Mouse (Mus musculus) thymus, postnatal 14 days (tissue): ENCODE measurements around the gene Cplx2.
A peak's percentile ranks its signal among the peaks of the same experiment; 100 is the strongest.

Experiments used
- DNase-seq: peaks from one replicate; pipeline ENCODE4 v3.0.0; 2021

Cplx2 gene

GRCm38 (mm10) chr13:54371049-54371386 is at the start of gene Cplx2:
Gene Cplx2 (plus strand): TSS chr13:54371349.
- no peak for DNase-seq

- peak; percentile 62 for DNase-seq
Observed at GRCm38 (mm10) chr13:54322396-54323306, 48.5 kb upstream of the Cplx2 start.

GRCm38 (mm10) chr13:54323307-54324165 is 47.6 kb upstream of the Cplx2 start:
- DNase-seq, result no peak

- no peak for DNase-seq
Observed at GRCm38 (mm10) chr13:54324178-54324577, 47.0 kb upstream of the Cplx2 start.

- DNase-seq, result no peak
Observed at GRCm38 (mm10) chr13:54325814-54326213, 45.3 kb upstream of the Cplx2 start.

DNA sequence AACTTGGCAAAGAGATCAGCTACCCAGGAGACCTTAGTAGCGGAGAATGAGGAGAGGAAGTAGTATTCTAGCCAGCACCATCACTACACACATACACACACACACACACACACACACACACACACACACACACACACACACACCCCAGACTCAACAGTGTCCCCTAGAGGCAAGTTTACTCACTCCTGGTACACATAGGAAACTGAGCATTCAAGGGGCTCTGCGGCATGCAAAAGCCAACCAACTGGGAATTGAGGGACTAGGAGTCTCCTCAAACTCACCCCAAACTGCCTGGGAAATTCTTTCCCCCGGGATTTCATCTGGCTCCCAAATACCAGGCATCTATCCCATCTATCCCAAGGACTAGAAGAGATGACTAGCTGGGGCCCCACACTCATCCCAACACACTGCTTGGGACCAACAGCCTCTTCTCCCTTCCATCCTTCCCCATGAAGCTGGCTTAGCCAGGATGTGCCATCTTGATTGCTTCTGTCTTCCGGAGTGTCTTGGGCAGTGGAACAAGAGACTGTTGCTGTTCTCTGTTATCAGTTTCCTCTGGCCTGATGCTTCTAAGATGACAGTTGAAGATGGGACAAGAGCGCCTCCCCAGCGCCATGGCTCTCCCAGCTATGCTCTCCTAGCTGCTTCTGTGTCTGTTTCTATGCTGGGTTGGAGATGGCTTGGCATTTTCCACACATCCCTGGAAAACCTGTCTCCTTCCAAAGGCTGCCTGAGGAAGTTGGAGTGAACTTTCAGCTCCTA is 44.3 kb upstream of the Cplx2 start:
- DNase-seq, result no peak

GRCm38 (mm10) chr13:54328029-54328428 is 43.1 kb upstream of the Cplx2 start:
- no peak for DNase-seq

DNA sequence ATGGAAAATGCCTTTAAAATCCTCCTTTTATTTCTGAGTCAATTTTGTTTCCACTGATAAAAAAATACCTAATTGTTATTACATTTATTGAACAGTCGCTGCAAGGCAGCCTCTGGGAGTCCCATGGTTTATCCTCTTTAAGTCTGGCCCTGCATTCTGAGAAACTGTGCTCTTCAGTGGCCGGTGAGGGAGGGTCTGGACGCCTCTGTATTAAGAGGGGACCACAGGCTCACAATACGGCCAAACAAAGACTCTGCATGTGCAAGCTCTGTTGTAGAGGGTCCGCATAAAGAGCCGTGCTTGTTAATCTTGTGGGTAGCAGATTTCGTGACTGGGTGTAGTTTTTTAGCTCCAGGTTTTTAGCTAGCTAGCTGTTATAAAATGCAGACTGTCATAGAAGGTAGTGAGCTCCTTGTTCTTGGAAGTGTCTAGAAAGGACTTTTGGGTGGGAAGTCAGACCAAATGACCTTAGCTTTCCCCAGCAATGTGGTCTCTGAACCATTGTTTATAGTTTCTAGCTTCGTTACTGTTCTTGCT is 42.1 kb upstream of the Cplx2 start:
- DNase-seq, result no peak

DNA sequence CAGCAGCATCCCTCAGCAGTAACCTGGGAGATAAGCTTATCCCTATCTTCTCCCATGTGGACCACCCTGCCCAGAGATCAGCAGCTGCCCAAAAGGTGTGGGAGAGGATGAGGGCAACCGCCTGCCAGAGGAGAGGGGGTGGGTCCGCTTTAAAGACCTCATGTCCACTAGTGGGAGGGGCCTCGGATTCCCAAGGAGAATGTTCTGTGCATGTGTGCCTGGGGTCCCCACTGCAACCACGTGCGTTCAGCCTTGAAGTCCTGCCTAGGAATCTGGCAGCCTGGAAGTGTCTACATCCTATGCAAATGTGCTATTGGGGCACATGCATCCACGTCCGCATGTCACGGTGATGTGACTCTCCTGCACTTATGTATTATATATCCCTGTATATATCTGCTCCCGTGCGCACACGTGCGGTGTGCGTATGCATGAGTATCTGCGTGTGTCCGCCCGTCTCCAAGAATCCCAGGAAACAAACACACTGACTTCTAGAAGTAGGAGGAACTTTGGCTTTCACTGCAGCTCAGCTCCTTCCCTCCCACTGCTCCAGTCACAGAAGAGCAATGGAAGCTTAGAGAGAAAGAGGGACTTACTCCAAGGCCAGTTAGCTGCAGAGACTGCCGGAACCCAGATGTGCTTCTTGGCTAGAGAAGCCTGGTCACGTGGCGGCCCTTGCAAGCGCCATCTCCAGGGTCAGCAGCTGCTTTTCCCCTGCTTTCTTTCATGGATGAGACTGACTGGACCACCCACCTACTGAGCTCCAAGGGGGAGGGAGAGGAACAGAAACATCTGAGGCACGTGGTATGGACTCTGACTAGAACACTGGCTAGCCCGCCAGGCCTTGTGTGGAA is 39.1 kb upstream of the Cplx2 start:
- no peak for DNase-seq

- no peak for DNase-seq
Observed at GRCm38 (mm10) chr13:54332921-54333477, 38.1 kb upstream of the Cplx2 start.

DNA sequence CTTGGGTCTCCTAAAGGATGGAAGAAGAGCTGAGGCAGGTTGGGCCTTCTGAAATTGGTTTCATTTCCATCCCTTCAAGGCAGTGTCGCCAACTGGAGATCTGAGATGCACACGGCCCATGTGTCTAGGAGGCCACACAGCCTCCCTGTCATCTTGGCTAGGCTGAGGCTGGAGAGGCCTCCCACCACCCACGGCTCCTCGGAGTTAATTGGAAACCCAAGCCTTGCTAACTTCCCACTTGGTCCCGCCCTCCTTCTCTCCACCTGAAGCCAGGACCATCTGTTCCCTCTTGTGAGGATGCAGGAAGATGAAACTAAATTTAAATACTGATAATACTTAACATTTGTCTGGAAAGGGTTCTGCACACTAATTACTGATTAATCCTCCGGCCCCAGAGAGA is 34.1 kb upstream of the Cplx2 start:
- DNase-seq, result no peak

DNA sequence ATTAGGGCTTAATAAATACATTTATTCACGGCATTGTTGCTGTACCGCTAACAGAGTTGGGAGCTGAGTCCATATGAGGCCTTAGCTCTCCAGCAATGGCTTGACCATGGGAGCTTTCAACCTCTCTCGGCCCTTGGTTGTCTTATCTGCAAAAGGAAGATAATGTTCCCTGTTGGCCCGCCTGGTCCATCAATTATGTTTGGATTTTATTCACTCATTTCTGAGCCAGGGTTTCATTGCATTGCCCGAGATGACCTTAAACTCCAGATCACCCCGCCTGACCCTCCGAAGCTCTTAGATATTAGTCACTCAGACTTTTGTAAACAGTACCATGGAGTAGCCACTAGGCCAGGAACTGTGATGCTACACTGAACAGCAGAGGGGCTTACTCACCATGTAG is 33.6 kb upstream of the Cplx2 start:
- no peak for DNase-seq

GRCm38 (mm10) chr13:54338815-54339214 is 32.3 kb upstream of the Cplx2 start:
- no peak for DNase-seq

- DNase-seq, result no peak
Observed at GRCm38 (mm10) chr13:54345885-54346647, 25.1 kb upstream of the Cplx2 start.

- no peak for DNase-seq
Observed at GRCm38 (mm10) chr13:54348011-54348410, 23.1 kb upstream of the Cplx2 start.

GRCm38 (mm10) chr13:54349126-54349759 is 21.9 kb upstream of the Cplx2 start:
- no peak for DNase-seq

DNA sequence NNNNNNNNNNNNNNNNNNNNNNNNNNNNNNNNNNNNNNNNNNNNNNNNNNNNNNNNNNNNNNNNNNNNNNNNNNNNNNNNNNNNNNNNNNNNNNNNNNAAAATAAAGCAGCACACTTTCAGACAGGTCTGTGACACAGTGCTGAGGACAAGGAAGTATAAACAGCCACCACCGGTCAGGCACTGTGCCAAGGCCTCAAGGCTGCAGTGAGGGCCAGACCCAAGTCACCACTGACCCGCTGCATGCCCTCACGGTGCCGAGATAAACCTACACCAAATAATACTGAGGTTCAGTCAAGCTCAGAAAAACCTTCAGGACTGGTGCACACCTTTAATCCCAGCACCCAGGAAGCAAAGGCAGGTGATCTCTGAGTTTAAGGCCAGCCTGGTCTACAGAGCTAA is 13.7 kb upstream of the Cplx2 start:
- no peak for DNase-seq

DNA sequence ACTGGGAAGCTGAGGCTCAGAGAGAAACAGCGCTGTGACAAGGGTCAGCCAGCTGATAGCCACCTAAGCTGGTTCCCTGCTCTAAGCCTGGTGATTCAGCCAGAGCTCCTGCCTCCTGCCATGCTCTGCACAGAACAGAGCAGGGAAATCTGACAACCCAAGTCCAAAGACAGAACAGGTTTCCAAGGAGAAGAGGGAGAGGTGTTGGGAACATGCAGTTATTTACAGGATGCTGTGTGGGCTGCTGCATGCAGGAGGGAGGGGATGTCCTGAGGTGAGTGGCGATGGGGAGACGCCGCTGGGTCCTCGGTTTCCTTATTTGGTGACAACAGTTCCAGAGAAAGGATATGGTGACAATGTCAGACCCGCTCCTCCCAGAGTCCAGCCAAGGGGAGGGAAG is 12.0 kb upstream of the Cplx2 start:
- DNase-seq, result no peak

DNA sequence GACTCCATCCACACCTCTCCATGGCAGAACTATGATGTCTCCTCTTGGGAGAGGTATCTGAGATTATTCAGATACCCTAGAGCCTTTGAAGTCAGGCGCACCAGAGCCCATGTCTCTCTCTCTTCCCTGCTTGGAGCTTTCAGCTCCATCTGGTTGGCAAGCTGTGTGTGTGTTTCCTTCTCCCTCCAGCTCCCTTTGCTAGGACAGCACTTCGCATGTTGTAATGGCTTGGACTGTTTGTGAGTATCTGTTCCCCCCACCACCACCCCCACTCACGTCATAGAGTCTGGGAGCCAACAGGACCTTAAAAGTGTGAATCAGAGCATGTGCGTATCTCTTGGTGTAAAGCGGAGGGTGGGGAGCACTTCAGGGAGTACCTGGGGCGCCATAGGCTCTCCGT is 6.5 kb upstream of the Cplx2 start:
- DNase-seq, result no peak

GRCm38 (mm10) chr13:54367758-54368157 is 3.4 kb upstream of the Cplx2 start:
- DNase-seq, result no peak
